Mouse (Mus musculus) cerebellum, adult 8-10 months (tissue): Measurements from ENCODE around the gene Pcyt2.
"Not testable (repeated sequence)": the region's sequence is repeated elsewhere in the genome, so short reads cannot be mapped to it uniquely, and the experiment has no call there.

Experiments used
- DNase-seq: peaks from one replicate; pipeline ENCODE4 v3.0.0; 2022

Pcyt2 gene

DNA sequence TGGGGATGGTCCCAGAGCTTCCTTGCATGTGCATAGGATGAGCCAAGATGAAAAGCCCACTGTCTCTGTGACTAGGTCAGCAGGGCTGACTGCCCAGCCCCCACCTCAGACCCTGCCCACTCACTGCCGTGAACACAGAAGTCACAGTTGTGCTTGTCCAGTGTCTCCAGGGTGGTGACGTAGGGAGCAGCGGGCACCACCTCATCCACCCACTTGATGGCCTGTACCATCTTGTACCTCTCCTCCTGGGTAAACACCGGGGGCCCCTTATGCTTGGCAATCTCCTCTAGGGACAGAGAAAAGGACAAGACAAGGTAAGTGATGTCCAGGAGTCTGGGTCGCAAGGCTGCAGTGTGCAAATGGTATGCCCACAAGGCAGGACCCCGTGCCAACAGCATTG lies 2.6 kb downstream of the Pcyt2 start:
- no peak for DNase-seq

GRCm38 (mm10) chr11:120613976-120614375 lies 3.8 kb downstream of the Pcyt2 start:
- DNase-seq: no peak

DNA sequence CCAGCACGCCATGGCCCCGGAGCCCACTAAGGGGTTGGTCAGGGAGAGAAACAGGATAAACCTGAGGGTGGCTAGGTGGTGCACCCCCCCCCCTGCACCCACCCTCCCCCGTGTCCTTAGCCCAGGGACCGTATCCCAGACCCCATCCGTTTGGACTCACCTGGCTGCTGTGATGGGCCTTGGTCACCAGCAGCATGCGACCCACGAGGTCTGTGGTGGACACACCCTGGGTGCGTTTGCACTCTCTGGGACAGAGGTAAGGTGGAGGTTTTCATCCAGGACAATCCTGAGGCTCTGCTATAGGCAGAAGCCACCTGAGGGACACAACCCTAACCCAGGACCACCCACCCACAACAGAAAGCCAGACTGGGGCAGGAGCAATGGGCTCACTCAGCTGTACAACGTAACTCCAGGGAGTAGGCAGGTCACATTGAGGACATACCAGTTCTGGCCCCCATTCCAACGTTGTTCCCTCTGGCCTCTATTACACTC lies 4.2 kb downstream of the Pcyt2 start:
- DNase-seq: no peak

DNA sequence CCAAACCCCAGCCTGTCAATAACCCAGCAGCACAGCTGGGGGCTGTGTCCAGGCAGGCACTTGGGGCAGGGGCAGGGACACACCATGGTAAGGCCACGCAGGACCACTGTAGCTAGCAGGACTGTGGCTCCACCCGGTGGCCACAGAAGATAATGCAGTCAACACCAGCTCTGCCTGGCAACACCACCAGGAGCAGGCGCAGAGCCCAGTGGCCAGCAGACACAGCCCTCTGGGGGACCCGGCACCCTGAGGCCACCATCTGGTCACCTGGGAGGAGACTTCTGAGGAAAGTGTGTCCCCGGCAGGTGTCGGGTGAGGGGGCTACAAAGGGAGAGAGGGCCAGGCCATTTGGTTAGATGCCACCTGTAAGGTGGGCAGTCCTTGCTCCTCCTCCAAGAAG lies 5.0 kb downstream of the Pcyt2 start:
- DNase-seq: peak; percentile 93

DNA sequence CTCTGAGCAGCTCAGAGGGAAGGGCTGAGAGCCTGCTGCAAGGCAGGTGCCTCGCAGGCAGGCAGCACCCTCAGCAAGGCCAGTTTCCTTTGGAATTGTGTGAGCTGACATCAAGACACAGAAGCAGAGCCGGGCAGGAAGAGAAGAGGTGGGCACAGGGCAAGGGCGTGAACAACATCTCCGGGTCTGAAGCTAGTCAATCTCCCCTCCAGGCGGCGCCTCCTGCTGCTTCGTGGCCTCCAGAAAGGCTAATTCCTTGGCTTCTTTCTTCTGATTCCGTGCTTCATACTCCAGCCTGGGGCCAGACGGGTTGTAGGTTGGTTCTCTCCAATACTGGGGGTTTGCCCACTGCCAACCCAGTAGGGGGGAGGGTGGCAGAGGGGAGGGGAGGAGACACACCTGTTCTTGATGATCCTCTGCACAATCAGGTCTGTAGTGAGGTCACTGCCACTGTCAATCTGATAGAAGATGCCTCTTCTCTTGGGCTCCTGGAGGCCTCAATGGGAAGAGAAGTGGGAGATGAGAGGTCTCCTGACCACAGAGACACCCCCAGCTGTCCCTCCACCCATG lies 7.2 kb downstream of the Pcyt2 start:
- DNase-seq: no peak

GRCm38 (mm10) chr11:120609250-120609649 lies 8.5 kb downstream of the Pcyt2 start:
- no peak for DNase-seq

DNA sequence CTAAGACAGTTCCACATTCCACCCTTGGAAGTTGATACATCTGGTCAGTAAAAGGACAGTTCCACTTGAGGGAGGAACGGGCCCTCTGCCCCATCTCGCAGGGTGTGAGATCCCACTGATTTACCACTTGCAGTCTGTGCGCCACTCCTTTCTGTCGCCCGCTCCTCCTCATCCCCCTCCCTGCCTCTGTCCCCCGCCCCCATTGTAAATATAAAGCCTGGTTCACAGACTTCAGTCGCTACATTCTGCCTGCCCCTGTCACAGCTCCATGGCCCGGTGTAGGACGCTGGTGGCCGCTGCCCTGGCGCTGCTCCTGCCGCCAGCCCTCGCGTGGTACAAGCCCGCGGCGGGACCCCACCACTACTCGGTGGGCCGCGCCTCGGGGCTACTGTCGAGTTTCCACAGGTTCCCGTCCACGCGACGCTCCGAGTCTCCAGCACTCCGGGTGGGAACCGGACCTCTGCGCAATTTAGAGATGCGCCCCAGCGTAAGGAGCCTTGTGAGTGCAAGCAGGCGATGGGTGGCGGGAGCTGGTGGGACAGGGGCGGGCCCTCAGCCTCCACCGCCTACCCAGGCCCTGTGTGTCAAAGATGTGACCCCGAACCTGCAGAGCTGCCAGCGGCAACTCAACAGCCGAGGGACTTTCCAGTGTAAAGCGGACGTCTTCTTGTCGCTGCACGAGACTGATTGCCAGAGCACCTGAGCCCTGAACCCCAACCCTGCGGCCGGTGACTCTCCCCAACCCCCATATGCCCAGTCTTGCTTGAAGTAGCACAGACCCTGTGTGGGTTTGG lies 9.3 kb downstream of the Pcyt2 start, which contains the start of gene Npb:
Gene Npb (plus strand): TSS at position 237 of the 794 bp plus-strand sequence.
- no peak for DNase-seq

GRCm38 (mm10) chr11:120606764-120607163 lies 11.0 kb downstream of the Pcyt2 start:
- DNase-seq: no peak

- DNase-seq: no peak
Observed at GRCm38 (mm10) chr11:120605667-120606066, 12.1 kb downstream of the Pcyt2 start.

DNA sequence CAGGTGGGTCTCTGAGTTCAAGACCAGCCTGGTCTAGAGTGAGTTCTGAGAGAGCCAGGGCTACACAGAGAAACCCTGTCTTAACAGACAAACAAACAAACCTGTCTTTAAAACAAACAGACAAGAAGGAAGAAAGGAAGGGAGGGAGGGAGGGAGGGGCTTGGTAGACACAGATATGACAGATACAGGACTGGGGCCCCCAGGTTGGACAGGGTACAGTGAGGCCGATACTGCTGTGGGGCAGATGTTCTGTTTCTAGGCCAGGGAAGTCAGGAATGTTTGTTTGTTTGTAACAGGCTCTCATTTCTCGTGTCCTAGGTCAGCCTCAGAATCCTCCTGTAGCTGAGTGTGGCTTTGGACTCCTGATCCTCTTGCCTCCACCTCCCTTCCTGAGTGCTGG lies 14.2 kb downstream of the Pcyt2 start:
- no peak for DNase-seq

DNA sequence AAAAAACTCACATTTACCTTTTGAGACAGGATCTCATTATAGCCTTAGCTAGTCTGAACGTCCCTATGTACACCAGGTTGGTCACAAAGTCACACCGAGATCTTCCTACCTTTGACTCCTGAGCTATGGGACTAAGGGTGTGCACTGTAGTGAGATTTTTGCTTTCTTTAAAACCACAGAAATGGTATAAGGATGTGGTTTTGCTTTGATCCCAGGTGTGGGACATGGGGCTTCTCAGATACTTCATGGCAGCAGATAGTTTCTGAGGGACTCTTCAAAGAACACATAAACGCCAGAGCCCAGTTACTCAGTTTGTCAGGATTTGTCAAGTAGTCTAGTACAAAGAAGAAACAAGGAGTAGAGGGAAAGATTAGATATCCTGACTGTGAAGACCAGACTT lies 17.0 kb downstream of the Pcyt2 start:
- DNase-seq: no peak

GRCm38 (mm10) chr11:120598990-120599549 lies 18.7 kb downstream of the Pcyt2 start:
- DNase-seq: no peak

DNA sequence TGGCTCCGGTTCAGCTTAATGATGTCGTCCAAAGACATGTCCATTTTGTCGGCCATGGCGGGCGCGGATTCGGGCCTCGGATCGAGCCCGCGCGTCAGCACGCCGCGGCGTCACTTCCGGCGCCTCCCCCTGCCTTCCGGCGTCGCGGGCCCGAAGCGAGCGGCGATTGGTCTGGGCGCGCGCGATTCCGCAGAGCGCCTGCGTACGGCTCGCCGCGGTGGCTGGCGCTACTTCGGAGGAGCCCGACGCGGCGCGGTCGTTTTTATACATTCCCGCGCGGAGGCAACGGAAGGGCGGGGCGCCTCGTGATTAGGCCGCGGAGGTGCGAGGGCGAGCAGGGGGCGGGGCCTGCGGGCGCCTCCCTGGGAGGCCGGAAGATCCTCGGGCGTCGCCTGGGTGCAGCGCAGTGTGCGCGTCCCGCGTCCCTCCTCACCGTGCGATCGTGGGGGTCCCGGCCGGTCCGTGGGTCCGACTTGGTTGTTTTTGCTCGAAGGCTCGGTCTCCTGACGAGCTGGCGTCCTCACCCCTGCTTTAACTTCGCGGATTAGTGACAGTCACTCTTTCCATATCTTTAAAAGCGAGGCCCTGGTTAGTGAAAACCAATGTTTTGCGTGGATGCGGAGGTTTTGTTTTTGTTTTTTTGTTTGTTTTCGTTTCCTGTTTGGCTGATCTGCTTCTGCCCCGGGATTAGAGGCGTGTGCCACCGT lies 19.3 kb downstream of the Pcyt2 start, which contains the start of the genes Alyref and Anapc11:
Gene Alyref (minus strand): TSS at position 83 of the 707 bp plus-strand sequence.
Gene Anapc11 (plus strand): TSS at position 139 of the 707 bp plus-strand sequence.
- DNase-seq: peak; percentile 87

GRCm38 (mm10) chr11:120597240-120598235 lies 20.2 kb downstream of the Pcyt2 start:
- no peak for DNase-seq

DNA sequence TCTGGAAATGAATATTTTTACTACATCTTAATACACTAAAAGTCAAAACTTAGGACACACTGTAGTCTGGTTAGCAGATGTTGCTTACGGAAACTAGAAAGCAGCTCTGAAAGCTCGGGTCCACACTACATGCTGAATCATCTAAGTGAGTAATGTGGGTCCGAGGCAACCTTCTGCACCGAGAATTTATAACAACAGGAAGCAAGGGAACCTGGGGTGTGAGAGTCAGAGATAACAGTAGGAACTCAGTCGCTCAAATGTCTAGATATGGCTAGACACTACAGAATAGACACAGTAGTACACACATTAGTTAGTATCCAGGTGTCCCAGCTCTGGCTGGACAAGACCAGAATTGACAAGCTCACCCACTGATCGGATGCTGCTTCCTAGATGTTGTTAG lies 29.2 kb downstream of the Pcyt2 start:
- no peak for DNase-seq

- no peak for DNase-seq
Observed at GRCm38 (mm10) chr11:120583937-120584336, 33.8 kb downstream of the Pcyt2 start.

GRCm38 (mm10) chr11:120582982-120583293 lies 34.8 kb downstream of the Pcyt2 start:
- DNase-seq: not testable (repeated sequence)

DNA sequence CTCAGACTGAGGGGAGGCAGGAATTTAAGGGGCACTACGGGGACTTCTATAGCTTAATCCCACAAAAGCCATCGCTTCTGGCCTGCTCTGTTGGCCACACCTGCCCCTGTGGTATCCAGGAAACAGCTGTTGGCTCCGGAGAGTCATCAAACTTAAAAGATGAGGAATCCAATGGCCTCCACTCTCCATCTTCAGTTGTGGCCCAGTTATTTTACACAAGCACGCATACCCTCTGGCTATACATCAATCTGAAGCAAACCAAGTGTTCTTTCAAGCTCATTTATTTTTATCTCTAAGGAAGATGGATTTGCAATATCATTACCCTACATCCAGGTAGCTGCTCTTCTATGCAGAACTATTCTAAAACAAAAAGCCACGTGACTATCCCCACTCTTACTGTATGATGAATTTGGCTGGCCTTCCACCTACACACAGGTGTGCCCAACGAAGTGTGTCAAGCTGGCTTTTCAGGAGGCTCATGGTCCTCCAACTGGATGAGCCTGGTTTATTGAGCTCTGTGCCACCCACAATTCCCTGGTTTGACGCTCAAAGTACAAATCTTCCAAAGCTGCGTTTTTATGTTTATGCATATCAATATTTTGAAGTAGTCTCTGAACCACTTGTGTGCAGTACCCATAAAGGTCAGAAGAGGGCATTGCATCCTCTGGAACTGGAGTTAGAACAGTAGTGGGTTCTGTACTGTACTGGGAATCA lies 35.3 kb downstream of the Pcyt2 start:
- DNase-seq: no peak

GRCm38 (mm10) chr11:120581490-120582267 lies 36.1 kb downstream of the Pcyt2 start, which contains the start of gene Arhgdia:
TSS of gene Arhgdia (minus strand) at chr11:120581624.
- peak; percentile 86 for DNase-seq

GRCm38 (mm10) chr11:120580871-120581331 lies 36.8 kb downstream of the Pcyt2 start:
- DNase-seq: peak; percentile 49
